Comparison of ENCODE assay signal across 12 mouse cellular contexts in genomic region chr1:133859257-133859656, GRCm38 (mm10). TPM values are rescaled to one million over a fixed set of nuclear protein-coding genes. Genes with fewer than 3 reads are reported as not detected.
DNase-seq lines count a peak whose midpoint lies in the region; ATAC-seq lines count a peak whose summit lies in the region.
"Had no signal": no experiment of that assay in that cellular context is flagged by ENCODE, and none has a peak within 500 bp of the region (broad histone marks: within the 10 kb centered on the region; RNA-seq: fewer than 3 reads in every experiment).

No protein-coding gene starts in this region.

- H3K27ac ChIP-seq in hindbrain, embryonic 11.5 days (ENCODE audit: low read depth, low read length), result peak overlapping the region; percentile 55
- H3K27ac ChIP-seq: embryonic facial prominence, embryonic 12.5 days had no signal

- no peaks in the 10 kb centered on the region for H3K9me3 ChIP-seq in hindbrain, embryonic 11.5 days (ENCODE audit: control insufficient read depth, low read length)
- H3K9me3 ChIP-seq: embryonic facial prominence, embryonic 12.5 days had no signal

- H3K4me1 ChIP-seq in hindbrain, embryonic 11.5 days (replicated peaks; ENCODE audit: control insufficient read depth, insufficient read depth, low read length), result peaks cover 4% of the 10 kb centered on the region

- DNase-seq in ES-CJ7 (ENCODE audit: low read depth, low spot score) (peak; percentile 45), ZHBTc4 (ENCODE audit: low read depth, low spot score) (peak; percentile 25)
- DNase-seq in hindbrain, embryonic 11.5 days (ENCODE audit: low spot score), result peak; percentile 64
- DNase-seq in mesoderm, embryonic 11.5 days (ENCODE audit: low read depth, low spot score), result peak; percentile 68
- no peak for DNase-seq in layer of hippocampus, postnatal 14 days (ENCODE audit: low spot score in 2 of 2)
- no peak for DNase-seq in layer of hippocampus, adult 11-12 months (ENCODE audit: low spot score)
- no peak for DNase-seq in gastrocnemius, postnatal 10 days
- DNase-seq: cerebellum, adult 18-20 months; spleen, adult 18-20 months had no signal

- H3K4me2 ChIP-seq in hindbrain, embryonic 11.5 days (replicated peaks; ENCODE audit: low read depth, low read length), result no peak overlapping the region
- H3K4me2 ChIP-seq: embryonic facial prominence, embryonic 12.5 days had no signal

- H3K27me3 ChIP-seq in hindbrain, embryonic 11.5 days (ENCODE audit: control insufficient read depth, insufficient read depth, low read length), result peaks cover 8% of the 10 kb centered on the region
- H3K27me3 ChIP-seq: CH12.LX had no signal

- no peak overlapping the region for H3K4me3 ChIP-seq in hindbrain, embryonic 11.5 days (ENCODE audit: low read depth, low read length)
- H3K4me3 ChIP-seq: embryonic facial prominence, embryonic 12.5 days had no signal

- ATAC-seq in hindbrain, embryonic 11.5 days (ENCODE audit: low FRiP score), result peak; percentile 61
- ATAC-seq in cerebellum, adult (ENCODE audit: insufficient number of reproducible peaks, low FRiP score, low TSS enrichment), result no peak

- 33% methylated on average over 6 of the region's 6 CpGs for WGBS in hindbrain, embryonic 11.5 days

- no peaks in the 10 kb centered on the region for H3K36me3 ChIP-seq in hindbrain, embryonic 11.5 days (ENCODE audit: control insufficient read depth, insufficient read depth, low read length)
- H3K36me3 ChIP-seq: embryonic facial prominence, embryonic 12.5 days had no signal

- H3K9ac ChIP-seq in hindbrain, embryonic 11.5 days (ENCODE audit: low read depth, low read length), result no peak overlapping the region
- H3K9ac ChIP-seq: embryonic facial prominence, embryonic 12.5 days had no signal

RNA-seq across cellular contexts. Expression of gene Optc, which starts 48.5 kb away (rescaled TPM):
- polyA plus RNA-seq in hindbrain, embryonic 11.5 days (2014; fragmentation: Nextera tagmentation; extraction: Ambion mirVana), result 2.4 and 3.0 TPM in 2 replicates
- 1 to 10 TPM in 1 of 2 experiments, under 1 TPM in 1; 0.60 to 1.3 TPM for total RNA-seq in layer of hippocampus, postnatal 14 days (2021)
- total RNA-seq in gastrocnemius, postnatal 10 days (2021), result under 1 TPM; 0.16 to 0.23 TPM
- total RNA-seq: CH12.LX had no signal

RNA-seq across cellular contexts. Expression of gene Atp2b4, which starts 58.4 kb away (rescaled TPM):
- polyA plus RNA-seq in hindbrain, embryonic 11.5 days (2014; fragmentation: Nextera tagmentation; extraction: Ambion mirVana), result 8.7 and 15.3 TPM in 2 replicates
- total RNA-seq in layer of hippocampus, postnatal 14 days (2021), result 10 to 100 TPM; 62.9 to 67.4 TPM
- total RNA-seq in gastrocnemius, postnatal 10 days (2021), result 10 to 100 TPM; 25.2 to 35.3 TPM

Comparison
In these comparisons a context has a peak if more than half of its experiments do, and no peak if none do; other contexts are left out.
1. DNase-seq: peak in ES-CJ7 (single experiment), ZHBTc4 (single experiment), hindbrain, embryonic 11.5 days (single experiment) and mesoderm, embryonic 11.5 days (single experiment); none in layer of hippocampus, postnatal 14 days (0 of 2), layer of hippocampus, adult 11-12 months (single experiment) and gastrocnemius, postnatal 10 days (single experiment).